Mouse (Mus musculus) 3T3-L1 (cell line): ENCODE measurements at regions not wholly inside any gene's neighbourhood (a gene's known extent, or its start where the extent isn't known, plus 50 kb on each side); places are given as distances from the start of the nearest gene placed in this dataset.

Experiments
- DNase-seq: peaks from one replicate; pipeline ENCODE4 v3.0.0-alpha.2; 2015; ENCODE audit warnings: low read depth, low spot score

DNA sequence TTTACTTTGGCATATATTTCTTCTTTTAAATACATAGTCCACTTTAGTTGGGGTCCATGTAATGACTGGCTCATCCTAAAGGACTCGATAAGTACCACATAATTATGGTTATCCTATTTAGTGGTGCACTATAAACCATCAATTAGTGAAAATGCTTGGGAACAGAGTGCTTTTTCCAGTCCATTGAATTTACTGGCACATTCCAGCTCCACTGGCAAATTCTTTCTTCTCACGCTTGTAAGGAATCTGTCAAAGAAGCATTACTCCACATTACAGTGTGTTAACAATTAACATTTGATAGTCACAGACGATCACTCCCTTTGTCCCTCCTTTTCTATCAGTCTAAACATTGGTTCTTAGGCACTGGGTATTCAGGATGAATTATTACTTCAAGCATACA lies 241.7 kb upstream of the Gli3 start:
- DNase-seq: no peak

DNA sequence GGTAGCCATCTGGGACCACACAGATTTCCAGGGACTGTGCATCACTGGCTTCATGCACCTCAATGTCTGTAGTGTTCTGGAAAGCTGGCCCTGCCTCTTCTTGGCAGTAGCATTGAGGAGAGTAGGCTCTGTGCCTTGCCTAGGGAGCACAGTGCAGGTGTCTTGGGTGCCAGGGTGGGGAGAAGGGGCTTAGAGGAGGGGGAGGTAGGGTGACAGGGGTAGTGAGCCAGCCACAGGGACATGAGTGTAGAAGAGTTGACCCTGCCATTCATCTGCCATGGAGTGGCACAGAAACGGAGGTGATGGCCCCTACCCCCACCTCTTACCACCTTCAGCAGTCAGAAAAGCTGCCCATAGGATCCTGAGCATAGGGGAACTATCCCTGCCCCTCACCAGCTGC lies 235.4 kb upstream of the Gli3 start:
- no peak for DNase-seq
